Mouse (Mus musculus) heart, embryonic 10.5 days (tissue): ENCODE results near the gene Fmnl2. TPM values are rescaled to one million over a fixed set of nuclear protein-coding genes. Genes with fewer than 3 reads are reported as not detected.

Experiments used
- DNase-seq: peaks from one replicate; pipeline ENCODE4 v3.0.0-alpha.2; 2017; ENCODE audit warnings: low spot score
- H3K27ac ChIP-seq: fragments of 300-500 bp; sonication (generic); 2 replicates; pipeline ENCODE4 v1.5.1; 2016; ENCODE audit warnings: mild to moderate bottlenecking
- H3K27me3 ChIP-seq: fragments of 300-500 bp; sonication (generic); 2 replicates; pipeline ENCODE4 v1.6.1; 2016; ENCODE audit warnings: mild to moderate bottlenecking; ENCODE audit not compliant: poor library complexity, insufficient read depth, severe bottlenecking
- H3K36me3 ChIP-seq: fragments of 300-500 bp; sonication (generic); 2 replicates; pipeline ENCODE4 v1.6.1; 2016; ENCODE audit warnings: mild to moderate bottlenecking, moderate library complexity
- H3K4me1 ChIP-seq: fragments of 300-500 bp; sonication (generic); 2 replicates; pipeline ENCODE4 v1.6.1; 2016; ENCODE audit warnings: mild to moderate bottlenecking
- H3K4me3 ChIP-seq: fragments of 300-500 bp; sonication (generic); 2 replicates; pipeline ENCODE4 v1.5.1; 2016; ENCODE audit warnings: mild to moderate bottlenecking, moderate library complexity
- H3K9me3 ChIP-seq: fragments of 300-500 bp; sonication (generic); 2 replicates; pipeline ENCODE4 v1.6.1; 2016; ENCODE audit warnings: mild to moderate bottlenecking, moderate library complexity
- WGBS: fragments of 180-500 bp; shearing (Covaris S2); methylation state at CpG from one replicate; pipeline ENCODE4 v1.1.7; 2016; 5-methylcytosine and 5-hydroxymethylcytosine counted together
- polyA plus RNA-seq: library from polyadenylated mRNA; unstranded; fragments of >200 nt; fragmentation: Nextera tagmentation; extraction: Ambion mirVana; gene quantifications from 2 replicates; pipeline ENCODE4 v1.2.1, GENCODE M21; 2016

Gene Fmnl2
- polyA plus RNA-seq, 1 experiment from 2014 or later, result 2.5 TPM

- DNase-seq, result no peak
- peaks cover 3% of the 10 kb centered on the region for H3K27me3 ChIP-seq
- H3K4me1 ChIP-seq, result 0 out of 2 replicates have a peak, but pooled peaks cover 4% of the 10 kb centered on the region
- 89% methylated on average over 6 of the region's 6 CpGs for WGBS
- H3K27ac ChIP-seq, result no peak overlapping the region
- H3K36me3 ChIP-seq, result no peaks in the 10 kb centered on the region
- H3K9me3 ChIP-seq, result no peaks in the 10 kb centered on the region
- H3K4me3 ChIP-seq, result no peak overlapping the region
Observed at GRCm38 (mm10) chr2:52901300-52902013, 43.8 kb downstream of the Fmnl2 start.

- Histone ChIP-seq H3K4me3 (no peak overlapping the region), H3K36me3 (no peaks in the 10 kb centered on the region), H3K27ac (no peak overlapping the region), H3K9me3 (no peaks in the 10 kb centered on the region), H3K4me1 (peaks cover 8% of the 10 kb centered on the region; the same call in 1 of the 2 replicates), H3K27me3 (no peaks in the 10 kb centered on the region)
- WGBS, result 84% methylated on average over 3 of the region's 3 CpGs
- DNase-seq, result no peak
Observed at GRCm38 (mm10) chr2:52902456-52902855, 44.8 kb downstream of the Fmnl2 start.

GRCm38 (mm10) chr2:52903228-52903963 lies 45.7 kb downstream of the Fmnl2 start:
- Histone ChIP-seq H3K4me3 (no peak overlapping the region), H3K27me3 (no peaks in the 10 kb centered on the region), H3K4me1 (peaks cover 12% of the 10 kb centered on the region; the same call in 1 of the 2 replicates), H3K27ac (no peak overlapping the region), H3K9me3 (no peaks in the 10 kb centered on the region), H3K36me3 (no peaks in the 10 kb centered on the region)
- DNase-seq, result no peak
- WGBS, result 73% methylated on average over 8 of the region's 8 CpGs

GRCm38 (mm10) chr2:52904526-52904925 lies 46.9 kb downstream of the Fmnl2 start:
- Histone ChIP-seq H3K27ac (no peak overlapping the region), H3K4me3 (no peak overlapping the region), H3K27me3 (no peaks in the 10 kb centered on the region), H3K36me3 (no peaks in the 10 kb centered on the region), H3K9me3 (no peaks in the 10 kb centered on the region), H3K4me1 (peaks cover 12% of the 10 kb centered on the region; the same call in 1 of the 2 replicates)
- WGBS, result 62% methylated on average over 5 of the region's 5 CpGs
- no peak for DNase-seq

GRCm38 (mm10) chr2:52913311-52913710 lies 55.7 kb downstream of the Fmnl2 start:
- Histone ChIP-seq H3K4me1 (peaks cover 4% of the 10 kb centered on the region; the same call in 1 of the 2 replicates), H3K27ac (no peak overlapping the region), H3K27me3 (no peaks in the 10 kb centered on the region), H3K4me3 (no peak overlapping the region), H3K9me3 (no peaks in the 10 kb centered on the region), H3K36me3 (no peaks in the 10 kb centered on the region)
- 35% methylated on average over 2 of the region's 2 CpGs for WGBS
- DNase-seq, result no peak

- Histone ChIP-seq H3K36me3 (no peaks in the 10 kb centered on the region), H3K4me3 (no peak overlapping the region), H3K4me1 (peaks cover 4% of the 10 kb centered on the region; the same call in 1 of the 2 replicates), H3K9me3 (no peaks in the 10 kb centered on the region), H3K27me3 (no peaks in the 10 kb centered on the region), H3K27ac (no peak overlapping the region)
- DNase-seq, result no peak
- 19% methylated on average over 5 of the region's 5 CpGs for WGBS
Observed at GRCm38 (mm10) chr2:52913746-52914145, 56.1 kb downstream of the Fmnl2 start.

- no peaks in the 10 kb centered on the region for H3K9me3 ChIP-seq
- H3K36me3 ChIP-seq, result no peaks in the 10 kb centered on the region
- H3K27ac ChIP-seq, result no peak overlapping the region
- no peak overlapping the region for H3K4me3 ChIP-seq
- H3K27me3 ChIP-seq, result no peaks in the 10 kb centered on the region
- no peak for DNase-seq
- 84% methylated on average over 5 of the region's 5 CpGs for WGBS
- H3K4me1 ChIP-seq, result peaks cover 4% of the 10 kb centered on the region; the same call in 1 of the 2 replicates
Observed at GRCm38 (mm10) chr2:52915536-52915935, 57.9 kb downstream of the Fmnl2 start.

GRCm38 (mm10) chr2:52918094-52918493 lies 60.4 kb downstream of the Fmnl2 start:
- Histone ChIP-seq H3K9me3 (no peaks in the 10 kb centered on the region), H3K27ac (0 out of 2 replicates have a peak overlapping the region, but pooled peaks have one; percentile 29), H3K27me3 (no peaks in the 10 kb centered on the region), H3K4me3 (no peak overlapping the region), H3K4me1 (peaks cover 4% of the 10 kb centered on the region; the same call in 1 of the 2 replicates), H3K36me3 (no peaks in the 10 kb centered on the region)
- DNase-seq, result no peak
- 63% methylated on average over 5 of the region's 5 CpGs for WGBS

GRCm38 (mm10) chr2:52920701-52921435 lies 63.2 kb downstream of the Fmnl2 start:
- Histone ChIP-seq H3K27me3 (no peaks in the 10 kb centered on the region), H3K4me1 (no peaks in the 10 kb centered on the region), H3K4me3 (no peak overlapping the region), H3K27ac (no peak overlapping the region), H3K36me3 (no peaks in the 10 kb centered on the region), H3K9me3 (no peaks in the 10 kb centered on the region)
- WGBS, result 84% methylated on average over 5 of the region's 5 CpGs
- DNase-seq, result no peak

GRCm38 (mm10) chr2:52925062-52925461 lies 67.4 kb downstream of the Fmnl2 start:
- H3K9me3 ChIP-seq, result no peaks in the 10 kb centered on the region
- no peaks in the 10 kb centered on the region for H3K27me3 ChIP-seq
- H3K4me1 ChIP-seq, result peaks cover 13% of the 10 kb centered on the region
- DNase-seq, result no peak
- no peak overlapping the region for H3K4me3 ChIP-seq
- WGBS, result 79% methylated on average over 3 of the region's 3 CpGs
- H3K27ac ChIP-seq, result no peak overlapping the region
- H3K36me3 ChIP-seq, result no peaks in the 10 kb centered on the region

GRCm38 (mm10) chr2:52927381-52927780 lies 69.7 kb downstream of the Fmnl2 start:
- Histone ChIP-seq H3K36me3 (no peaks in the 10 kb centered on the region), H3K9me3 (no peaks in the 10 kb centered on the region), H3K4me1 (peaks cover 13% of the 10 kb centered on the region), H3K27me3 (no peaks in the 10 kb centered on the region), H3K27ac (no peak overlapping the region), H3K4me3 (no peak overlapping the region)
- 81% methylated on average over 3 of the region's 3 CpGs for WGBS
- no peak for DNase-seq

- no peaks in the 10 kb centered on the region for H3K27me3 ChIP-seq
- DNase-seq, result no peak
- no peaks in the 10 kb centered on the region for H3K9me3 ChIP-seq
- H3K36me3 ChIP-seq, result no peaks in the 10 kb centered on the region
- no peak overlapping the region for H3K27ac ChIP-seq
- H3K4me3 ChIP-seq, result no peak overlapping the region
- 32% methylated on average over 10 of the region's 10 CpGs for WGBS
- peaks cover 13% of the 10 kb centered on the region for H3K4me1 ChIP-seq
Observed at GRCm38 (mm10) chr2:52927858-52928301, 70.2 kb downstream of the Fmnl2 start.

GRCm38 (mm10) chr2:52928401-52928800 lies 70.7 kb downstream of the Fmnl2 start:
- DNase-seq, result no peak
- Histone ChIP-seq H3K27ac (no peak overlapping the region), H3K4me3 (no peak overlapping the region), H3K9me3 (no peaks in the 10 kb centered on the region), H3K4me1 (peaks cover 13% of the 10 kb centered on the region), H3K27me3 (no peaks in the 10 kb centered on the region), H3K36me3 (no peaks in the 10 kb centered on the region)
- WGBS, result 64% methylated on average over 3 of the region's 3 CpGs
